In the genomic region with DNA sequence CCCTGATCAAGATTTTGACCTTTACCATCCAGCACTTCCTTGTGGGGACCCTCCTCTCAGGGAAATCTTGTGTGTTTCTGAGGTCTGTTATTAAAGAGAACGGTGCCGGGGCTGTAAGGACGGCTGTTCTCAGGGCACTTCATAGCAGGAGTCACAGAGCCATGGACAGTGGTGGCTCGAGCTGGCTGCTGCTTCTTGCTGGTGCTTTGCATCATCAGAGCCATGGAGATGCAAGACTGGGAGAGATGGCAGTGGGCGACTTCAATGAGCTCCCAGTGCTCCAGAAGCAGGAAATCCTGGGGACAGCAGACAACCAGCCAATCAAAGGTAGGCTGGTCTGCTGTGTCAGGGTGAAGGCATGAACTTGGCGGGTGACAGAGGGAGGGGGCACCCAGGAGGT, we compare ENCODE assay signal across 19 mouse cellular contexts.
"Had no signal": no experiment of that assay in that cellular context is flagged by ENCODE, and none has a peak within 500 bp of the region (broad histone marks: within the 10 kb centered on the region; RNA-seq: fewer than 3 reads in every experiment).

No protein-coding gene starts in this region.

- H3K4me2 ChIP-seq: liver, embryonic 13.5 days; liver, embryonic 15.5 days; lung, embryonic 15.5 days; midbrain, embryonic 11.5 days; midbrain, embryonic 13.5 days; midbrain, embryonic 15.5 days; neural tube, embryonic 13.5 days; stomach, embryonic 15.5 days had no signal

- H3K27ac ChIP-seq: liver, embryonic 13.5 days; liver, embryonic 15.5 days; lung, embryonic 15.5 days; macrophage; midbrain, embryonic 13.5 days; midbrain, embryonic 15.5 days; neural tube, embryonic 13.5 days; stomach, embryonic 15.5 days; stomach, postnatal 0 days had no signal

- DNase-seq: liver, embryonic 13.5 days; liver, postnatal 0 days; lung, adult 2 months; lung, postnatal 14 days; lung, postnatal 36 days; right cerebral cortex, postnatal 14 days; thymus, postnatal 25 days; thymus, postnatal 4 days had no signal

- H3K9ac ChIP-seq: liver, embryonic 13.5 days; liver, embryonic 15.5 days; liver, postnatal 0 days; lung, embryonic 15.5 days; midbrain, embryonic 13.5 days; midbrain, embryonic 15.5 days; neural tube, embryonic 13.5 days; stomach, embryonic 15.5 days had no signal

- ATAC-seq: liver, postnatal 0 days; lung, postnatal 0 days; midbrain, embryonic 13.5 days; midbrain, embryonic 15.5 days had no signal

- H3K27me3 ChIP-seq: midbrain, embryonic 13.5 days; stomach, embryonic 15.5 days had no signal

- H3K9me3 ChIP-seq: liver, embryonic 13.5 days; liver, embryonic 15.5 days; lung, embryonic 15.5 days; megakaryocyte, embryonic 14.5 days; midbrain, embryonic 13.5 days; midbrain, embryonic 15.5 days; neural tube, embryonic 13.5 days; stomach, embryonic 15.5 days had no signal

- H3K36me3 ChIP-seq: liver, embryonic 13.5 days; liver, embryonic 15.5 days; lung, embryonic 15.5 days; midbrain, embryonic 13.5 days; midbrain, embryonic 15.5 days; neural tube, embryonic 13.5 days; stomach, embryonic 15.5 days had no signal

- H3K4me3 ChIP-seq: liver, embryonic 13.5 days; liver, embryonic 15.5 days; lung, embryonic 15.5 days; midbrain, embryonic 13.5 days; midbrain, embryonic 15.5 days; neural tube, embryonic 13.5 days; stomach, embryonic 15.5 days had no signal
